Comparison of ENCODE assay signal across 20 mouse cellular contexts in genomic region chr7:83376826-83377225, GRCm38 (mm10).
DNase-seq lines count a peak whose midpoint lies in the region; TF ChIP-seq lines count a peak whose summit lies in the region.
"Had no signal": no experiment of that assay in that cellular context is flagged by ENCODE, and none has a peak within 500 bp of the region (broad histone marks: within the 10 kb centered on the region; RNA-seq: fewer than 3 reads in every experiment).

No protein-coding gene starts in this region.

- intact Hi-C loops in heart, postnatal 10 days (cut with DNase I): no loop called here

- TF ChIP-seq POLR2A in ES-Bruce4 (IDR thresholded peaks at IDR 0.05; ENCODE audit: insufficient read depth, low read length): no peak
- no peak for TF ChIP-seq POLR2A in lung, adult 2 months (IDR thresholded peaks at IDR 0.05; ENCODE audit: borderline replicate concordance, extremely low read depth, low read depth, low read length)

- H3K9me3 ChIP-seq in ES-Bruce4 (replicated peaks; ENCODE audit: control insufficient read depth, insufficient read depth, low read length, poor library complexity, severe bottlenecking): no peaks in the 10 kb centered on the region
- H3K9me3 ChIP-seq: G1E had no signal

- H3K27me3 ChIP-seq in ES-Bruce4 (ENCODE audit: control insufficient read depth, insufficient read depth, low read length, poor library complexity, severe bottlenecking): no peaks in the 10 kb centered on the region

- no peaks in the 10 kb centered on the region for H3K4me1 ChIP-seq in ES-Bruce4 (ENCODE audit: control insufficient read depth, insufficient read depth, low read length)
- no peaks in the 10 kb centered on the region for H3K4me1 ChIP-seq in lung, adult 2 months (ENCODE audit: control insufficient read depth, insufficient read depth, low read length)

- 87% methylated on average over 1 of the region's 1 CpGs for WGBS in lung, adult 2 months

- 0 out of 2 replicates have a peak overlapping the region, but pooled peaks have one; percentile 6 for H3K27ac ChIP-seq in ES-Bruce4 (ENCODE audit: insufficient read depth, low read length)

- TF ChIP-seq CTCF in ES-Bruce4 (IDR thresholded peaks at IDR 0.05; ENCODE audit: low read depth, low read length): no peak
- TF ChIP-seq CTCF in lung, adult 2 months (IDR thresholded peaks at IDR 0.05; ENCODE audit: insufficient read depth, low read length): no peak

- H3K9ac ChIP-seq in ES-Bruce4 (ENCODE audit: low read depth, poor library complexity, severe bottlenecking): no peak overlapping the region

- no peaks in the 10 kb centered on the region for H3K36me3 ChIP-seq in ES-Bruce4 (ENCODE audit: control insufficient read depth, insufficient read depth, low read length, poor library complexity, severe bottlenecking)
- H3K36me3 ChIP-seq: G1E had no signal

- no peak overlapping the region for H3K4me3 ChIP-seq in ES-Bruce4 (ENCODE audit: low read depth, low read length)
- no peak overlapping the region for H3K4me3 ChIP-seq in lung, adult 2 months (replicated peaks; ENCODE audit: extremely low read depth, low read depth, low read length)

- peak; percentile 40 for DNase-seq in ES-CJ7 (ENCODE audit: low read depth, low spot score)
- peak; percentile 16 for DNase-seq in R1 (ENCODE audit: low read depth, low spot score)
- no peak for DNase-seq in heart, postnatal 10 days
- no peak for DNase-seq in layer of hippocampus, adult 9-11 months
- no peak for DNase-seq in lung, adult 2 months
- DNase-seq: adrenal gland, adult 2 months; adrenal gland, adult 8-10 months; adrenal gland, postnatal 10 days; adrenal gland, postnatal 14 days; adrenal gland, postnatal 25 days; adrenal gland, postnatal 36 days; B cell, adult 2 months; cerebellum, adult 11 months; cerebellum, adult 11-12 months; cerebellum, adult 18-20 months; cerebellum, adult 2 months; cerebellum, adult 8-10 months; cerebellum, adult 9-10 months had no signal

- TF ChIP-seq EP300 in ES-Bruce4 (IDR thresholded peaks at IDR 0.05; ENCODE audit: insufficient read depth, low read depth, low read length): no peak

Comparison
In these comparisons a context has a peak if more than half of its experiments do, and no peak if none do; other contexts are left out.
1. DNase-seq: peak in ES-CJ7 (single experiment) and R1 (single experiment); none in heart, postnatal 10 days (0 of 2), layer of hippocampus, adult 9-11 months (single experiment) and lung, adult 2 months (single experiment).